Mouse (Mus musculus): ENCODE data around the gene Immt.

DNA sequence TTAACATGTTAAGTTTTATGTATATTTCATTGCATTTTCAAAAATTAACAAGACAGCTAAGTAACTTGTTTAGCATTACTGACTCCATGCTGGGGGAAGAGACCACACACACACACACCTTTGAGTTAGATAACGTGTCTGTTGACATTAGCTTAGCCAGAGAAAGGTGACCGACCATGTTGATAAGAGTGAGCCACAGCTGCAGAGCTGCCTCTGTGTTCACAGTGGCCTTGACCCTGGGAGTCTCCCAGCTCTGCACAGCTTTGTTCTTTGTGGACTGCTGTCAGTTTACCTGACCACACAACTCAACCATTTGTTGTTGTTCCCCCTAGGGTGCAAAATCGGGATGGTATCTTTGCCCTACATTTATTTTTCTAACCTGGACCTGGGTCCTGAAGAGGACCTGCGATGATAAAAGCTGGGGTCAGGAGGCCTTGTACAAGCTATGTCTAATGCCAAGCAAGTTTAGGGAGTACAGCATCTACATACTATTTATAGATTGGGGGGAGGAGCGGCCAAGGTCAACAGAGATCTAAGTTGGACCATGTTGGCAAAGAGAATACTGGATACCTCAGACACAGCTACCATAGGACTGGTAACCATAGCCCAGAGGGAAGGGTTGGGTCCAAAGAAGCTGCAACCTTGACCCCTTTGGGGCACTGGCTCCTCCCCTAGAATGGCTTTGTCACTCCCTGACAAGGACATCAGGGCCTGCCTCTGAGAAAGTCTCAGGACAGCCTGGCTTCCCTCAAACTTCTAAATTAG is 80.7 kb downstream of the Immt start:
- TF ChIP-seq POLR2A (IDR thresholded peaks at IDR 0.05; ENCODE audit: low read depth, low read length) (no peak), CTCF (IDR thresholded peaks at IDR 0.05; ENCODE audit: borderline replicate concordance, insufficient read depth, low read length) (no peak)
